Mouse (Mus musculus) forebrain, embryonic 11.5 days (tissue): Measurements from ENCODE around the gene Pigt. TPM values are rescaled to one million over a fixed set of nuclear protein-coding genes. Genes with fewer than 3 reads are reported as not detected.

Experiments
- ATAC-seq: fragments of 200-750 bp; cut with Nextera tagmentation; replicated peaks from 2 replicates; pipeline ENCODE4 v1.8.0; 2017; ENCODE audit warnings: moderate TSS enrichment; ENCODE audit not compliant: low FRiP score
- DNase-seq: peaks from one replicate; pipeline ENCODE4 v3.0.0-alpha.2; 2017; ENCODE audit warnings: low spot score
- H3K27ac ChIP-seq: fragments of 300-500 bp; sonication (generic); 2 replicates; pipeline ENCODE4 v1.5.1; 2014; ENCODE audit warnings: low read depth, low read length
- H3K27me3 ChIP-seq: fragments of 300-500 bp; sonication (generic); 2 replicates; pipeline ENCODE4 v1.6.1; 2014; ENCODE audit warnings: mild to moderate bottlenecking, low read length, mixed read lengths; ENCODE audit not compliant: control insufficient read depth, insufficient read depth
- H3K36me3 ChIP-seq: fragments of 300-500 bp; sonication (generic); 2 replicates; pipeline ENCODE4 v1.6.1; 2014; ENCODE audit warnings: mild to moderate bottlenecking, low read length, moderate library complexity, mixed read lengths; ENCODE audit not compliant: control insufficient read depth, insufficient read depth
- H3K4me1 ChIP-seq: fragments of 300-500 bp; sonication (generic); replicated peaks from 2 replicates; pipeline ENCODE4 v1.6.1; 2014; ENCODE audit warnings: low read length, mixed read lengths; ENCODE audit not compliant: control insufficient read depth, insufficient read depth
- H3K4me2 ChIP-seq: fragments of 300-500 bp; sonication (generic); 2 replicates; pipeline ENCODE4 v1.6.1; 2014; ENCODE audit warnings: low read depth, mild to moderate bottlenecking, low read length, moderate library complexity, mixed read lengths; ENCODE audit not compliant: severe bottlenecking
- H3K4me3 ChIP-seq: fragments of 300-500 bp; sonication (generic); 2 replicates; pipeline ENCODE4 v1.5.1; 2014; ENCODE audit warnings: low read depth, low read length
- H3K9ac ChIP-seq: fragments of 300-500 bp; sonication (generic); 2 replicates; pipeline ENCODE4 v1.6.1; 2014; ENCODE audit warnings: low read length
- H3K9me3 ChIP-seq: fragments of 300-500 bp; sonication (generic); 2 replicates; pipeline ENCODE4 v1.6.1; 2016; ENCODE audit warnings: low read length, mixed read lengths; ENCODE audit not compliant: control insufficient read depth
- WGBS: fragments of 180-500 bp; shearing (Covaris S2); extraction: QIAGEN DNeasy Blood & Tissue Kit; methylation state at CpG from one replicate; pipeline ENCODE4 v1.1.7; 2014; 5-methylcytosine and 5-hydroxymethylcytosine counted together
- polyA plus RNA-seq: library from polyadenylated mRNA; unstranded; fragments of >200 nt; fragmentation: Nextera tagmentation; extraction: Ambion mirVana; gene quantifications from 2 replicates; pipeline ENCODE4 v1.2.1, GENCODE M21; 2014

Gene Pigt
- polyA plus RNA-seq, 1 experiment from 2014 or later, result 51.3 TPM

DNA sequence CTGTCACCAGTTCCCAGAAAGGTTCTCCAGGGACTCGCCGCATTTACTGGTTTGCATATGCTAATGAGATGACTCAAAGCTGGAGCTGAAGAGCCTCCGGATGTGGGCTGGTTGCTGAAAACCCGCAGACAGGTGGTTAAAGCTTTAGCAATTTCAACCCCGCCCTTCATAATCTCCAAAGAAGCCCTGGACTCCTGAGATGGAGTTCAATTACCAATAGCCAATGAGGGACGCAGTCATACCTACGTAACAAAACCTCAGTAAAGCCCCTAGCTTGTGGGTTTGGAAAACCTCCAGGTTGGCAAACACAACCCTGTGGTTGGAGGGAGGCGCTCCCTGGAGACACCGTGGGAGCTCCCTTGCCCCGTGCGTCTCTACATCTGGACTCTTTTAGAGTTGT, 24.5 kb downstream of the Pigt start:
- Histone ChIP-seq H3K27ac (no peak overlapping the region), H3K9ac (no peak overlapping the region), H3K4me1 (no peaks in the 10 kb centered on the region), H3K36me3 (no peaks in the 10 kb centered on the region), H3K4me2 (no peak overlapping the region), H3K27me3 (no peaks in the 10 kb centered on the region), H3K4me3 (no peak overlapping the region), H3K9me3 (no peaks in the 10 kb centered on the region)
- ATAC-seq (no peak), DNase-seq (no peak)
- WGBS, result 23% methylated on average over 11 of the region's 11 CpGs

- H3K4me3 ChIP-seq, result no peak overlapping the region
- no peak overlapping the region for H3K4me2 ChIP-seq
- ATAC-seq (no peak), DNase-seq (no peak)
- no peak overlapping the region for H3K9ac ChIP-seq
- H3K36me3 ChIP-seq, result no peaks in the 10 kb centered on the region
- H3K27ac ChIP-seq, result no peak overlapping the region
- WGBS, result 28% methylated on average over 8 of the region's 8 CpGs
- H3K4me1 ChIP-seq, result no peaks in the 10 kb centered on the region
- no peaks in the 10 kb centered on the region for H3K27me3 ChIP-seq
- no peaks in the 10 kb centered on the region for H3K9me3 ChIP-seq
Measured at GRCm38 (mm10) chr2:164522280-164522679, 25.0 kb downstream of the Pigt start.

GRCm38 (mm10) chr2:164523301-164523773, 26.0 kb downstream of the Pigt start:
- H3K27ac ChIP-seq, result no peak overlapping the region
- no peak overlapping the region for H3K9ac ChIP-seq
- no peak overlapping the region for H3K4me2 ChIP-seq
- no peak for DNase-seq
- no peaks in the 10 kb centered on the region for H3K27me3 ChIP-seq
- 84% methylated on average over 10 of the region's 10 CpGs for WGBS
- H3K36me3 ChIP-seq, result no peaks in the 10 kb centered on the region
- no peak overlapping the region for H3K4me3 ChIP-seq
- H3K4me1 ChIP-seq, result no peaks in the 10 kb centered on the region
- H3K9me3 ChIP-seq, result no peaks in the 10 kb centered on the region
- no peak for ATAC-seq

GRCm38 (mm10) chr2:164528557-164528956, 31.2 kb downstream of the Pigt start:
- no peak overlapping the region for H3K4me2 ChIP-seq
- no peaks in the 10 kb centered on the region for H3K9me3 ChIP-seq
- no peak overlapping the region for H3K4me3 ChIP-seq
- H3K27ac ChIP-seq, result no peak overlapping the region
- H3K27me3 ChIP-seq, result no peaks in the 10 kb centered on the region
- H3K36me3 ChIP-seq, result no peaks in the 10 kb centered on the region
- no peak overlapping the region for H3K9ac ChIP-seq
- DNase-seq, result no peak
- no peak for ATAC-seq
- WGBS, result 71% methylated on average over 5 of the region's 5 CpGs
- H3K4me1 ChIP-seq, result no peaks in the 10 kb centered on the region

DNA sequence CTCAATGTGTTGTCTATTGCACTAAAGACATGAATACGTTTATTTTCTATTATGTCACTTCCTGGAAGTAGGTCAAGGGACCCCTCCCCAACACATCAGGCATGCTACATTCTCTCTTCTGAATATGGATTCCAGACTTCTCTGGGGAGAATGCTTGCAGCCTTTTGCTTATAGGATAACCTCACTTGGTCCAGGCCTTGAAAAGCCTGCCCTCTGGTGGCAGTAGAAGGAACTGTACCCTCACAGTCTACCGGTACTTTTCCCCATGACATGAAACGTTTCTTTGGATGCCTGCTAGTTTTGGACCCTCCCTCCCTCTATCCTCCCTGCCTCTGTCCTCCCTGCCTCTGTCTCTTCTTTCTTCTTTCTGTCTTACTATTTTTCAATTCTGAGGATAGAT, 33.8 kb downstream of the Pigt start:
- Histone ChIP-seq H3K4me3 (no peak overlapping the region), H3K27me3 (no peaks in the 10 kb centered on the region), H3K9me3 (no peaks in the 10 kb centered on the region), H3K36me3 (no peaks in the 10 kb centered on the region), H3K4me1 (no peaks in the 10 kb centered on the region), H3K9ac (no peak overlapping the region), H3K4me2 (no peak overlapping the region), H3K27ac (no peak overlapping the region)
- ATAC-seq (no peak), DNase-seq (peak; percentile 78)
- 7% methylated on average over 3 of the region's 3 CpGs for WGBS

DNA sequence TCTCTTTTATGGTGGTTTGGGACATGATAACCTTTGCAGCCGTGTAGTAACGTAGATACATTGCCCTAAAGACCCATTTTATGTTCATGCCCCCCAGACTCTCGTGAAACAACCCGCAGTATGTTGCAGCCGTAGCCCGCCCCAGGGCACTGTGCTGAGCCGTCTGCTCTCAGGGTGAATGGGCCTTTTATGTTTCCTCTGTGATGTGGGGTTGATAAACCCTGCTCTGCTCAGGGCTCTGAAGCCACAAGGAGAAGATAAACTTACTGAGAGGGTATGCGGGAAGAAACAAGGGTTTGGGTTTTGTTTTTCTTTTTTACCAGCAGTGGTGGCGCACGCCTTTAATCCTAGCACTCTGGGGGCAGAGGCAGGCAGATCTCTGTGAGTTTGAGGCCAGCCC, 37.0 kb downstream of the Pigt start:
- no peak overlapping the region for H3K4me2 ChIP-seq
- no peaks in the 10 kb centered on the region for H3K9me3 ChIP-seq
- H3K9ac ChIP-seq, result no peak overlapping the region
- H3K4me3 ChIP-seq, result no peak overlapping the region
- no peaks in the 10 kb centered on the region for H3K4me1 ChIP-seq
- no peaks in the 10 kb centered on the region for H3K36me3 ChIP-seq
- no peak for DNase-seq
- H3K27ac ChIP-seq, result no peak overlapping the region
- no peaks in the 10 kb centered on the region for H3K27me3 ChIP-seq
- 76% methylated on average over 10 of the region's 10 CpGs for WGBS
- ATAC-seq, result no peak

DNA sequence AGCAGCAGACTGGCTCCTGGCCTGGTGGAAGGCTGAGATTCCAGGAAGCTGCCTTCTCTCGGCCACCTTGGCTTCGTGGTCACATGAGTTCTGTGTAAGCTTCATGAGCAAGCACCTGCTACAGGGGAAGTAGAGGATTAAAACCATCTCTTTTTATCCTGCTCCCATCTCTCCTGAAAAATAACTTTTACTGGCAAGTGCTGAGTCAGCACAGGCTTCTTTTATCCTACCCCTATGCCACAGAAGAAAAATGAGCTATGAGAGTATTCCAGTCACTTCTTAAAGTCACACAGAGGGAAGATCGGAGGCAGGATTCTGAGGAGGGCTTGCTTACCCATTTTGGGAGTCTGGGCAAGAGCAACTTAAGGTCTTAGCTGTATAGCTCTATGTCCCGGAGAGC, 39.7 kb downstream of the Pigt start:
- no peak overlapping the region for H3K9ac ChIP-seq
- no peak for ATAC-seq

GRCm38 (mm10) chr2:164540652-164541427, 43.5 kb downstream of the Pigt start:
- no peak overlapping the region for H3K9ac ChIP-seq
- H3K27me3 ChIP-seq, result no peaks in the 10 kb centered on the region
- no peak overlapping the region for H3K4me3 ChIP-seq
- H3K27ac ChIP-seq, result no peak overlapping the region
- H3K36me3 ChIP-seq, result no peaks in the 10 kb centered on the region
- DNase-seq, result no peak
- no peaks in the 10 kb centered on the region for H3K9me3 ChIP-seq
- H3K4me1 ChIP-seq, result no peaks in the 10 kb centered on the region
- no peak overlapping the region for H3K4me2 ChIP-seq
- WGBS, result 55% methylated on average over 8 of the region's 8 CpGs
- ATAC-seq, result no peak

More for the DNA sequence above, 39.7 kb downstream of the Pigt start:
- no peaks in the 10 kb centered on the region for H3K4me1 ChIP-seq
- H3K27me3 ChIP-seq, result no peaks in the 10 kb centered on the region
- no peak for DNase-seq
- no peaks in the 10 kb centered on the region for H3K36me3 ChIP-seq
- H3K27ac ChIP-seq, result no peak overlapping the region
- 85% methylated on average over 4 of the region's 4 CpGs for WGBS
- H3K9me3 ChIP-seq, result no peaks in the 10 kb centered on the region
- H3K4me2 ChIP-seq, result no peak overlapping the region
- no peak overlapping the region for H3K4me3 ChIP-seq

GRCm38 (mm10) chr2:164542132-164542531, 44.8 kb downstream of the Pigt start:
- ATAC-seq, result no peak
- Histone ChIP-seq H3K9me3 (no peaks in the 10 kb centered on the region), H3K27me3 (no peaks in the 10 kb centered on the region), H3K4me1 (no peaks in the 10 kb centered on the region), H3K4me2 (no peak overlapping the region), H3K27ac (no peak overlapping the region), H3K9ac (no peak overlapping the region), H3K4me3 (no peak overlapping the region), H3K36me3 (no peaks in the 10 kb centered on the region)
- DNase-seq, result no peak
- 69% methylated on average over 5 of the region's 5 CpGs for WGBS
